Mouse (Mus musculus) layer of hippocampus, adult 8-10 months (tissue): ENCODE measurements around the gene Il16. TPM values are rescaled to one million over a fixed set of nuclear protein-coding genes. Genes with fewer than 3 reads are reported as not detected.

Experiments used
- DNase-seq, 2 experiments: peaks; one replicate each; pipeline ENCODE4 v3.0.0; 2022; ENCODE audit warnings: low spot score in 2 of 2
- total RNA-seq, 4 experiments: library from RNA; stranded (reverse); gene quantifications; 2 replicates each; pipeline ENCODE4 v1.2.4; 2022

Il16 gene
- 10 to 100 TPM; 48.4 to 58.4 (median 54.1) TPM for total RNA-seq

GRCm38 (mm10) chr7:83745413-83746106 is at the start of gene Il16:
Il16 (minus strand) TSS chr7:83745726.
- no peak for DNase-seq

- DNase-seq: no peak
These were observed 49.2 kb upstream of the Il16 start, which contains the start of gene Cfap161 for GRCm38 (mm10) chr7:83794705-83795104. Cfap161 (minus strand) TSS chr7:83794880.

DNA sequence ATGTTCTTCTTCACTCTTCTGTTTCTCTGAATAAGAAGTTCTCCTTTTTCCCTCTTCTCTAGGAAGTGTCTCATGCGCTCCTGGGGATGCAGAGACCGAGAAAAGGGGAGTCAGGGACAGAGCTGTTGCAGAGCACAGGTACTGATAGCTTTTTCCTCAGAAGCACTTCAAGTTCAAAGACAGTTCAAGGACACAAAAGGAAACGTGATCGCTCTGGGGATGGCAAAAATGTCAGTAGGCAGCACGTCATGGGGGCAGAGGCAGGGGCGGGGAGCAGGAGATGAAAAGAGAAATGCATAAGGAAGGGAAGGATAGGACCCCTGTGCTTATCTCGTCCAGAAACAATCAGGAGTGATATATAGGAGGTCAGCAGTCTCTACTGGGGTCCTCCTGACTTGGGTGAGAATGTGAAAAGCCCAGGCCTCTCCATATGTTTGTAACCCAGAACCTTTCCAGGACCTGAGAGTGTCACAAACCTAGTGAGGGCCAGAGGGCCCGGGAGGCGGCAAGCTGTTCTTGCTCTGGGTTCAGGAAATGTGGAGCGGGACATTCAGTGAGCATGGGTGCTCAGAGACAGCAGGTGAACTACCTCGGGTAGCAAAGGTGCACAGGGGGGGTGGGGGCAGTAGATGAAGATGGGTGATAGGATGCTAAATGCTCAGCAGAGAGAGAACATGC is 48.6 kb upstream of the Il16 start:
- no peak for DNase-seq

- no peak for DNase-seq
These were observed 35.4 kb upstream of the Il16 start for GRCm38 (mm10) chr7:83780881-83781280.

- no peak for DNase-seq
These were observed 34.5 kb upstream of the Il16 start for GRCm38 (mm10) chr7:83780026-83780425.

- DNase-seq: no peak
These were observed 33.5 kb upstream of the Il16 start for GRCm38 (mm10) chr7:83779028-83779427.

- no peak for DNase-seq
These were observed 33.0 kb upstream of the Il16 start for GRCm38 (mm10) chr7:83778516-83778915.

- DNase-seq: peak in 1 of 2 experiments; percentile 25
These were observed 29.2 kb upstream of the Il16 start for GRCm38 (mm10) chr7:83774721-83775120.

- DNase-seq: no peak
These were observed 18.1 kb upstream of the Il16 start for GRCm38 (mm10) chr7:83763674-83764073.

DNA sequence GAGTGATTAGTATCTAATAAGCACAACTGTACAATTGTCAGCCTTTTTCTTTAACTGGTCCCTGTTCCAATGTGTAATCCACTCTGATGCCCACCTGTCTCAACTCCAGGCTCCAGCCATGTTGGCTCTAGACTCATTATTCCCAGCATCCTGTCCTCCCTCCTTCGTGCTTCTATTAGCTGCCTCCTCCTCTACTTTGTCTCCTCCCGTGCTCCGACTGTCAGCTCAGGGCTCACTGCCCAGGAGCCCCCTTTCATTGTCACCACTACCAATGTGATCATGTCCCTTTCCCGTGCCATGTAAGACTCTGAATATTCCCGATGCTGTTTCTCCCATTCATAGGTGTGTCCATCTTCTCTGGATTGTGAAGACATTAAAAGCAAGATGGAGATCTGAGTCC is 16.8 kb upstream of the Il16 start:
- DNase-seq: no peak

- no peak for DNase-seq
These were observed 5.5 kb upstream of the Il16 start for GRCm38 (mm10) chr7:83751055-83751454.

DNA sequence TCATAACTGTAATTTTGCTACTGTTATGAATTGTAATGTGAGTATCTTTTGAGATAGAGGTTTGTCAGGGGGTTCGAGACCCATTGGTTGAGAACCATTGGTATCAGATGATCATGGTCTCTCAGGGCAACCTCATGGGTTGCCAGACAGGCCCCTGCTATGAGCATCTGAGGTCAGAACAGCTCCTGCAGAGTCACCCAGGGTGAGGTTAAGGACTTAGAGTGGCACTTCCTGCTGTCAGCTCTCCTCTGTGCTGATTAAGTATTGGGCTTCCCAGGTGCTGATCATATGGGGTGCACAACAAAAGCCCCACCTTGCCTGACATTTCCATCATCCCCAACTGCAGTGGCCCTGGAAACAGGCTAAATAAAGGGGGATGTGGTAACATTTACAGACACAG is 2.9 kb upstream of the Il16 start:
- DNase-seq: no peak

DNA sequence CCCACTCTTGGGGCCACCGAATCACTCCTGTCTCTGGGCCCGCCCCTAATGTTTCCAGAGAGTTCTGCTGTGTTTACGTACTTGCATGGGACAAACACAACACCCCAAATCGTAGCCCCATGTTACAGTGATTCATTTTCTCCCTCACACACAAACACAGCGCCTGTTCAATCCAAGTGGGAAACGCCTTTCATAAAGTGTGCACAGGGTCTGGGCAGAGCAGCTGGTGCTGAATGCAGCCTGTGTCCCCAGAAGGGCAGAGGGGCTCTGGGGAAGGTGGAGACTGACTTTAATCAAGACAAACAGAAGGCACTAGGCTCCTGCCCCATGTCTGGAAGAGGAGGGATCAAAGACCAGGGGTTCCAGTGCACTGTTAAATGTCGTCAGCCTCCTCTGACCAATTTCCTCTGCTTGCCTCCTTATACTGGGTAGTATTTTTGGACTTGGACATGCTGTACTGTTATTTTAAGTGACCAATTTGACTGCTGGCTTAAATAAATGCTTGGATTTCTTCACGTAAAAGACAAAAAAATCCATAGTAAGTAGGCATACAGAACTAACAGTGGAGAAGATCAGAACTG is 671 bp upstream of the Il16 start:
- no peak for DNase-seq

GRCm38 (mm10) chr7:83745065-83745412 is 487 bp downstream of the Il16 start:
- no peak for DNase-seq

DNA sequence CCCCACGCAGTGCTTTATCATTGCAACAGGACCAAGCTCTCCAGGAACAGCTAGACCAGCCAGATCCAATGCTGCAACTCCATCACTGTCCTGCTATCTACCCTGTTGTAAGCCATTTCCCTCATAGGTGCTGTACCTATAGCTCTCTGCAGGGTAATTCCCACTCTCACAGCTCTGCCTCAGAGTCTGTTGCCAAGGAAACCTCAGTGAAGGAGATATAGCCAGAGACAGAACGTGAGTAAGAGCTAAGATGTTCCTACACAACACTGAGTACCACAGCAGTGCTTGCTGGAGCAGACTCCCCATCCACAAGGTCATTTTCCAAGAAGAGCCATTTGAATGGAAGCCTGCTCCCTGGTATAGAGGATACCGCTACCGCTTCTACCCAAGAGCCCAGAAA is 1.3 kb downstream of the Il16 start:
- no peak for DNase-seq

DNA sequence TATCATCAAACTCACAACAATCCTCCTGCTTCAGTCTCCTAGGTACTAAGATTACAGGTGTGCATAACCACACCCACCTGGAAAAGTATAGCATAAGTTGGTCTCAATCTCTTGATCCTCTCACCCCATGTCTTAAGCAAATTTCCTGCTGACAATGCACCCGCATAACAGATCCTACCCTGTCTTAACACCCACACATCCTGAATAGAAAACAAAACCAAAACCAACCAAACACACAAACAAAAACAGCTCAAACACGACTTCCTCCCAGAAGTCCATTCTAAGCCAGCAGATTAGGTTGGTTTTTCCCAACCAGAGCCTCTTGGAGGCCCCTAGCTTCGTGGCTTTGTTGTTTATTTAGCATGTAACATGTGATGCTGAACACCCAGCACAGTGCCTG is 2.8 kb downstream of the Il16 start:
- DNase-seq: no peak

DNA sequence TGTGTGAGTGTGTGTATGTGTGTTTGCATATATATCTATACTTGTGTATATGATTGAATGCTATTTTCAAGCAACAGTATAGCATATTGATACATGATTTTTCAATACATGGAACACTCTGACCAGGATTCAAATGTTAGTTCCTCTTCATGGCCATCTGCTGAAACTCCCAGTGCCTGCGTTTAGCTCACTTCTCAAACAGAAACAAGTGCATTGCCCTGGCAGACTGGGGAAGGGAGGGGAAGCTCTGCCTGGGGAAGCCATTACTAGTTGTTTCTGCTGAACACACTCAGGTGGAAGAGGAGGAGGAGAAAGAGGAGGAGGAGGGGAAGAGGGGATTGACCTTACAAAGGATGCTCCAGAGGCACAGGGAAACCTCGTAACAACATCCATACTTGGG is 3.5 kb downstream of the Il16 start:
- no peak for DNase-seq

GRCm38 (mm10) chr7:83739680-83740310 is 5.7 kb downstream of the Il16 start:
- no peak for DNase-seq

GRCm38 (mm10) chr7:83738623-83739462 is 6.7 kb downstream of the Il16 start:
- no peak for DNase-seq

DNA sequence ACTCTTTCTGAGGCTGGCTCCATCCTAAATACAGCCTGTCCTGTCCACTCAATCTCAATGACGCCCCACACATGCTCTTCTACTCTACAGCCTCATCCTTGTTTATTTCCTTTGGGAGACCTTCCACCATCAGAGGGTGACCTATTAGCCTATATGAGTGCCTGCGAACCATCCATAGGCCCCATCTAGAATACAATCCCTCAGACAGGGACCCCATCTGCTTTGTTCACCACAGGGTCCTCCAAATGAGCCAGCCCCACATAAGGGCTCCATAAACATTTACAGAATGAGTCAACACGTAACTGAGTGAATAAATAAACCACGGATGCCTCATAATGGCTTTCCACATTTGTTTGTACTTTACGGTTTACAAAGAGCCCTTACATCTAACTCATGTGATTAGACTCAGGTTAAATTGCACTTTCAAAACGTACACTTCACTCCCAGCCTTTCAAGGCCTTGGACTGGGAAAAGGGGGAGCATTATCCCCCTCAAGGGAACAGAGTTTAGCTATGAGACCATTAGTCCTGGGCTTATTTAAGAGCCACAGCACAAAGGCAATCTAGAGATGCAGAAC is 7.5 kb downstream of the Il16 start:
- no peak for DNase-seq
